Mouse (Mus musculus): ENCODE measurements around the gene Ppfibp1.

DNA sequence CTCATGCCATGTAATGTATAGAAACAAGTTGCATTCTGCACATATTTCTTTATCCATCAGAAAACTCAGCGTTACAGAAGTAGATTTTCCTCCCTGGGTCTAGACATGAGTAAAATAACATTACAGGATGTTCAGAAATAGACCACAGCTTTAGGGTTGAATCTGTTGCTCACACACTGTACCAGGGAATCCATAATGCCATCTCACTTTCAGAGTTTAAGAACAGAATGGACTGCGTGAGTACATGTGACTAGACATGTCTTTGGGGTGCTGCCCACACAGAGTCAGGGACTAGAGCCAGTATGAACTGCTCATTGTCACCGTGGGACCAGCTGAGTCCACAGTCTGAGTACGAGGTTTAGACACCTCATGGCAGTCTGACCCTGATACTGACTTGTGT is 110.4 kb downstream of the Ppfibp1 start:
- TF ChIP-seq POLR2A (IDR thresholded peaks at IDR 0.05; ENCODE audit: insufficient read depth, low read length) (no peak), CTCF (IDR thresholded peaks at IDR 0.05; ENCODE audit: low read depth, low read length) (no peak)
